Mouse (Mus musculus): ENCODE data around the gene Ccdc6.

DNA sequence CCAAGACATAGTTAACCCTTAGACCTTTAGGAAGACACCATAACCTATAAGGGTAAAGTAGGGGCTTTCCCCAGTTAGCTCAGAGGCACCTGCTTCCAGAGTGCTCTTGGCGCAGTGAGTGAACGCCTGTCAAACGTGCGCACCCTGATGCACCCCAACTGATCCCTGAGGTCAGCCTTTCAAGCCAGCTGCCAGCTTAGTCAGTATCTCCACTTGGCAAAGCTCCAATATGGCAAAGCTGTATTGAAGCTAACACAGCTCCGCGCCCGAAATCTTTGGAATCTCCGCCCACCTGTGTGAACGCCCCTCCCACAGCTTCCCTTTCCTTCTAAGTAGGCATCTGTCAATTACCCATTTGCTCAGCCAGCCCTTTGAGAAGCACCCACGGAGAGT, 36.2 kb upstream of the Ccdc6 start:
- TF ChIP-seq E2F4 (IDR thresholded peaks at IDR 0.05; ENCODE audit: insufficient read depth) (no peak), CEBPB (IDR thresholded peaks at IDR 0.05; ENCODE audit: insufficient read depth, poor library complexity, severe bottlenecking) (no peak), POLR2A (IDR thresholded peaks at IDR 0.05; ENCODE audit: insufficient read length, low read depth) (no peak), USF1 (IDR thresholded peaks at IDR 0.05; ENCODE audit: low read depth) (no peak), POLR2AphosphoS2 (IDR thresholded peaks at IDR 0.05; ENCODE audit: insufficient read length, low read depth) (no peak)
